Mouse (Mus musculus): ENCODE measurements at regions not wholly inside any gene's neighbourhood (a gene's known extent, or its start where the extent isn't known, plus 50 kb on each side); places are given as distances from the start of the nearest gene placed in this dataset.

DNA sequence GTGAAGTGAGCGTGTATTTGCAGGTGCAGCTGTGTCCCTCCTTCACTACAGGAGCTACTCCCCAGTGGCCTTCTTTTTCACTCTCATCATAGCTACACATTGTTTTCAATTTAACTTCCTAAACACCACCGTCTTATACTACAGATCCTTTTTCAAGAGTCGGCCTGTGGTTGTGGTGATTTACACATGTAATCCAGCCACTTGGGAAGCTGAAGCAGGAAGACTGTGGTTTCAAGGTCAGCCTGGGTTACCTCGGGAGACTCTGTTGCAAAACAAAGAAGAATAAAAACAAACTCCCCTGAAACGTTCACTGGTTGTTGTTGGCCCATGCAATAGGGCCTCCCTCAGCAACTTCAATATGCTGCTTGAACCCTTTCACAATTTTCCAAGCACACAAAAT lies 153.8 kb upstream of the Kcnh8 start:
- Histone ChIP-seq H3K36me3 (ENCODE audit: control insufficient read depth, insufficient read depth, low read length) (no peaks in the 10 kb centered on the region), H3K4me3 (ENCODE audit: low read depth, low read length) (no peak overlapping the region), H3K9me3 (ENCODE audit: control insufficient read depth, low read length) (no peaks in the 10 kb centered on the region), H3K27me3 (ENCODE audit: control insufficient read depth, insufficient read depth, low read length) (no peaks in the 10 kb centered on the region), H3K27ac (replicated peaks; ENCODE audit: low read depth, low read length) (no peak overlapping the region), H3K9ac (ENCODE audit: low read length) (no peak overlapping the region), H3K4me1 (ENCODE audit: control insufficient read depth, insufficient read depth, low read length) (no peaks in the 10 kb centered on the region), H3K4me2 (ENCODE audit: low read depth, severe bottlenecking) (no peak overlapping the region)
- WGBS: 76% methylated on average over 5 of the region's 5 CpGs
- ATAC-seq (ENCODE audit: insufficient number of reproducible peaks, low FRiP score, low TSS enrichment, low read depth) (no peak), DNase-seq (ENCODE audit: low spot score) (no peak)

DNA sequence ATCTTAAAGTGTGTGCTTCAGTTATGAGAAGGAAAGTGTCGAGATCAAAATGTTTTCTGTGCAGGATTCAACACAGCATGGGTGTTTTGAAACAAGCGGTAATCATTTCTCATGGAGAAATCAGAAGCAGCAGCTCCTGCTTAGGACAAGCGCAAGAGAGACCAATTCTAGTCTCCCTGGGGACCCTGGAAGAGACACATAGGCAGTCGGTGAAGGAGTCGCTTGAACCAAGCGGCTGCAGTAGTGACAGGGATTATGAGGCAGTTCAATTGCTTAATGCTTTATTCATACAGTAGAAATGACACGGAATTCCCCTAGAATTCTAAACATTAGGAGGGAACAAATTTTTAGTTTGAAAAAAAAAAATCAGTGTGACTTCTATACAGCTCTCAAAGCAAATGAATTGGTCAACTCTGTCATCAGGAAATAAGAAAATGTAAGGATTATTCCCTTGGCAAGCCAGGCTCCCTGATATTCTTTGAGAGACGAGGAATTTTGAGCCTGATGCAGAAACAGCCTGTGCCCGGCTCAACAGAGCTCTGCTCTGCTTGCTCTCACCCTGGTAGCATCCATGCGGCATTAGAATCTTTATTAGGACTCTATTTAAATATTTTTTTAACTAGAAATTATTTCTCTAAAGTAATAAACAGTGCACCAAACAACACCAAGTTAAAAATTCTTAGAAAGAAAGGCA lies 143.1 kb upstream of the Kcnh8 start:
- Histone ChIP-seq H3K36me3 (ENCODE audit: control insufficient read depth, insufficient read depth, low read length) (no peaks in the 10 kb centered on the region), H3K4me3 (ENCODE audit: low read depth, low read length) (no peak overlapping the region), H3K27ac (replicated peaks; ENCODE audit: low read depth, low read length) (no peak overlapping the region), H3K9ac (ENCODE audit: low read length) (no peak overlapping the region), H3K4me1 (ENCODE audit: control insufficient read depth, insufficient read depth, low read length) (no peaks in the 10 kb centered on the region), H3K27me3 (ENCODE audit: control insufficient read depth, insufficient read depth, low read length) (no peaks in the 10 kb centered on the region), H3K4me2 (ENCODE audit: low read depth, severe bottlenecking) (no peak overlapping the region), H3K9me3 (ENCODE audit: control insufficient read depth, low read length) (no peaks in the 10 kb centered on the region)
- 68% methylated on average over 10 of the region's 10 CpGs for WGBS
- ATAC-seq (ENCODE audit: insufficient number of reproducible peaks, low FRiP score, low TSS enrichment, low read depth) (no peak), DNase-seq (ENCODE audit: low spot score) (no peak)

DNA sequence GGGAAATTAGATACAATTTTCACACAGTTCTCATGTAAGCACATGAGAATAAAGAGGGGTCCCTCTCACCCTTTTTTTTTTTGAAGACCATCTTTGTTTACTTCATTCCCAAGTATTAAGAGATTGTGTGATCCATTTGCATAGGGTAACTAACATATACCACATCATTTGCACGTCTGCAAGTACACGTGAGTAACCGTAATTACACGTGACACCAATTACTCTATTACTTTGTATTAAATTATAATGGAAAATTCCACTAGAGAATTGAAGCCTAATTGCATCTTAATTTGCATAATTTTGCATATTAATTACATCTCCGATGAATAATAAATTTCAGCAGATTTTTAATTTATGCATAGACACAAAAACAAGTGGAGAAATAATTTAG lies 142.5 kb upstream of the Kcnh8 start:
- Histone ChIP-seq H3K4me1 (ENCODE audit: control insufficient read depth, insufficient read depth, low read length) (no peaks in the 10 kb centered on the region), H3K27ac (replicated peaks; ENCODE audit: low read depth, low read length) (no peak overlapping the region), H3K36me3 (ENCODE audit: control insufficient read depth, insufficient read depth, low read length) (no peaks in the 10 kb centered on the region), H3K9me3 (ENCODE audit: control insufficient read depth, low read length) (no peaks in the 10 kb centered on the region), H3K27me3 (ENCODE audit: control insufficient read depth, insufficient read depth, low read length) (no peaks in the 10 kb centered on the region), H3K9ac (ENCODE audit: low read length) (no peak overlapping the region), H3K4me2 (ENCODE audit: low read depth, severe bottlenecking) (no peak overlapping the region), H3K4me3 (ENCODE audit: low read depth, low read length) (no peak overlapping the region)
- DNase-seq (ENCODE audit: low spot score) (no peak), ATAC-seq (ENCODE audit: insufficient number of reproducible peaks, low FRiP score, low TSS enrichment, low read depth) (no peak)
- WGBS: 87% methylated on average over 5 of the region's 5 CpGs

DNA sequence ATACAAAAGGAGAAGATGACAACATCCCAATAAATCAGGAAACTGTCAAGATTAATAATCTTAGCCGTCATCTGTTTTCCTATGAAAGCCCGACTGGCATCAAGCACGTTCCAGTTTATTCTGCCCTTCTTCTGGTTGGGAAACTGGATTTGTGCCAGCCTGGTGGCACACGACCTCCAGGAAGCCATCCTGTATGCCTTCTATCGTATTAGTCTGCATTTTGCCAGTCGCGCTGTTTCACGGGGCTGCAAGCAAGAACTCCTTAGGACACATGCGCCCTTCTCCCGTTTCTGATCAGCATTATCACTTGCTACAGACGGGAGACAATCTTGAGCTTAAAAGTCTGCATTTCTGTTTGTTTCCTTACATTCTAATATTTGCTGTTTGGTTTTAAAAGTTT lies 141.2 kb upstream of the Kcnh8 start:
- Histone ChIP-seq H3K4me2 (ENCODE audit: low read depth, severe bottlenecking) (no peak overlapping the region), H3K4me3 (ENCODE audit: low read depth, low read length) (no peak overlapping the region), H3K27ac (replicated peaks; ENCODE audit: low read depth, low read length) (no peak overlapping the region), H3K4me1 (ENCODE audit: control insufficient read depth, insufficient read depth, low read length) (no peaks in the 10 kb centered on the region), H3K36me3 (ENCODE audit: control insufficient read depth, insufficient read depth, low read length) (no peaks in the 10 kb centered on the region), H3K27me3 (ENCODE audit: control insufficient read depth, insufficient read depth, low read length) (no peaks in the 10 kb centered on the region), H3K9me3 (ENCODE audit: control insufficient read depth, low read length) (no peaks in the 10 kb centered on the region), H3K9ac (ENCODE audit: low read length) (no peak overlapping the region)
- WGBS: 84% methylated on average over 11 of the region's 11 CpGs
- ATAC-seq (ENCODE audit: insufficient number of reproducible peaks, low FRiP score, low TSS enrichment, low read depth) (no peak), DNase-seq (ENCODE audit: low spot score) (no peak)

DNA sequence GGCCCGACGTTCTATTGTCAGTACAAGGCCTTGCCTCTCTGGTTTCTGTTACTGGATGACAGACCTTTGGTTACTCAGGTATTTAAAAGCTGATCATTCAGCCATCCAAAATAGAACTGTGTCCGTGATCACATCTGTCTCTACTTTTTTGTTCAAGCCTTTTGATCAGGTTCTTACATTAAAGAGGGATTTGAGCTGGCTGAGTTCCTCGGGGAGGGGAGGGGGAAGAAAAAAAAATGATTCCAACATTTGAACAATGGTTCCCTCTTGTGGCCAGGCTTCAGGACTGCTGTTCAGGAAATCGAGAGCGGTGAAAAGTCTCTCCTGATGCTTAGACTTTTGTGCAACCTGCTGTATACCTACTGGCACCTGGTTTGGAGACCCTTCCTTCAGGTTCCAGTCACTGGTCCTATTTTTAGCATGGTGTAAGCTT lies 140.8 kb upstream of the Kcnh8 start:
- Histone ChIP-seq H3K27me3 (ENCODE audit: control insufficient read depth, insufficient read depth, low read length) (no peaks in the 10 kb centered on the region), H3K27ac (replicated peaks; ENCODE audit: low read depth, low read length) (no peak overlapping the region), H3K9me3 (ENCODE audit: control insufficient read depth, low read length) (no peaks in the 10 kb centered on the region), H3K9ac (ENCODE audit: low read length) (no peak overlapping the region), H3K4me3 (ENCODE audit: low read depth, low read length) (no peak overlapping the region), H3K36me3 (ENCODE audit: control insufficient read depth, insufficient read depth, low read length) (no peaks in the 10 kb centered on the region), H3K4me2 (ENCODE audit: low read depth, severe bottlenecking) (no peak overlapping the region), H3K4me1 (ENCODE audit: control insufficient read depth, insufficient read depth, low read length) (no peaks in the 10 kb centered on the region)
- peak; percentile 48 for DNase-seq (ENCODE audit: low spot score)
- no peak for ATAC-seq (ENCODE audit: insufficient number of reproducible peaks, low FRiP score, low TSS enrichment, low read depth)
- 38% methylated on average over 6 of the region's 6 CpGs for WGBS

DNA sequence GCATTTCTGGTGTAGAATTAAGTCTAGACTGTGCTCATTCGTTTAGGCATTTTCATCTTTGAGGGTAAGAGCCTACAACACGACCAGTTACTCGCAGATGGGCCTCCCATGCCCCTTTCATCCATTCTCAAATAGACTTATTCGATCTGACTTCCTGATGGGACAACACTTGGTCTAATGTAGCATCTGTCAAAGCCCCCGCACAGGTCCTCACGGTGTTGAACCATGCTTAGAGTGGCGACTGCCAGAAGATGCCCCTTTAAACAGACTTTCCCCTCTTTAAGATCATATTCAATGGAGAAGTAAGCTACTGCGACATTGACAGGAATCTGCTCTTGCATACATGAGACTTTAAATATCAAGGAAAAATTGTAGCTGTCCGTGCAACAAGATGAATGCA lies 140.1 kb upstream of the Kcnh8 start:
- Histone ChIP-seq H3K27me3 (ENCODE audit: control insufficient read depth, insufficient read depth, low read length) (no peaks in the 10 kb centered on the region), H3K4me2 (ENCODE audit: low read depth, severe bottlenecking) (no peak overlapping the region), H3K36me3 (ENCODE audit: control insufficient read depth, insufficient read depth, low read length) (no peaks in the 10 kb centered on the region), H3K4me3 (ENCODE audit: low read depth, low read length) (no peak overlapping the region), H3K9ac (ENCODE audit: low read length) (no peak overlapping the region), H3K4me1 (ENCODE audit: control insufficient read depth, insufficient read depth, low read length) (no peaks in the 10 kb centered on the region), H3K9me3 (ENCODE audit: control insufficient read depth, low read length) (no peaks in the 10 kb centered on the region), H3K27ac (replicated peaks; ENCODE audit: low read depth, low read length) (no peak overlapping the region)
- no peak for ATAC-seq (ENCODE audit: insufficient number of reproducible peaks, low FRiP score, low TSS enrichment, low read depth)
- WGBS: 82% methylated on average over 9 of the region's 9 CpGs
- DNase-seq (ENCODE audit: low spot score): no peak

DNA sequence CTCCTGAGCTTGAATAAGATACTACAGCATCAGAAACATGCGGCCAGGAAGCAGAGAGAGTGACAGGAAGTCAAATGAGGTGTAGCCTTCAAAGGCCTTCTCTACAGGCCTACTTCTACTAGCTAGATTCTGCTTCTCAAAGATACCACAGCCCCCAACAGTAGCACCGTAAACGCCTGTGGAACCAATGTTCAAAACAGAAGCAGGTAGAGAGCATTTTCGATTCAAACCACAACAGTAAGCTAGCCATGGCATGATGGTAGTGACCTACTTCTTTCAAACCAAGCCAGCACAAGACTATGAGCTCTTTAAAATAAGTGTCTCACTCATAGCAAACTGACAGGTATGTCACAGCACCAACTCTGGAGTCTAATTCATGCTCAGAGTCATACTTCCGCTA lies 134.0 kb upstream of the Kcnh8 start:
- Histone ChIP-seq H3K9ac (ENCODE audit: low read length) (no peak overlapping the region), H3K36me3 (ENCODE audit: control insufficient read depth, insufficient read depth, low read length) (no peaks in the 10 kb centered on the region), H3K4me1 (ENCODE audit: control insufficient read depth, insufficient read depth, low read length) (no peaks in the 10 kb centered on the region), H3K4me2 (ENCODE audit: low read depth, severe bottlenecking) (no peak overlapping the region), H3K27ac (replicated peaks; ENCODE audit: low read depth, low read length) (no peak overlapping the region), H3K27me3 (ENCODE audit: control insufficient read depth, insufficient read depth, low read length) (no peaks in the 10 kb centered on the region), H3K9me3 (ENCODE audit: control insufficient read depth, low read length) (no peaks in the 10 kb centered on the region), H3K4me3 (ENCODE audit: low read depth, low read length) (no peak overlapping the region)
- no peak for DNase-seq (ENCODE audit: low spot score)
- 89% methylated on average over 5 of the region's 5 CpGs for WGBS
- no peak for ATAC-seq (ENCODE audit: insufficient number of reproducible peaks, low FRiP score, low TSS enrichment, low read depth)

DNA sequence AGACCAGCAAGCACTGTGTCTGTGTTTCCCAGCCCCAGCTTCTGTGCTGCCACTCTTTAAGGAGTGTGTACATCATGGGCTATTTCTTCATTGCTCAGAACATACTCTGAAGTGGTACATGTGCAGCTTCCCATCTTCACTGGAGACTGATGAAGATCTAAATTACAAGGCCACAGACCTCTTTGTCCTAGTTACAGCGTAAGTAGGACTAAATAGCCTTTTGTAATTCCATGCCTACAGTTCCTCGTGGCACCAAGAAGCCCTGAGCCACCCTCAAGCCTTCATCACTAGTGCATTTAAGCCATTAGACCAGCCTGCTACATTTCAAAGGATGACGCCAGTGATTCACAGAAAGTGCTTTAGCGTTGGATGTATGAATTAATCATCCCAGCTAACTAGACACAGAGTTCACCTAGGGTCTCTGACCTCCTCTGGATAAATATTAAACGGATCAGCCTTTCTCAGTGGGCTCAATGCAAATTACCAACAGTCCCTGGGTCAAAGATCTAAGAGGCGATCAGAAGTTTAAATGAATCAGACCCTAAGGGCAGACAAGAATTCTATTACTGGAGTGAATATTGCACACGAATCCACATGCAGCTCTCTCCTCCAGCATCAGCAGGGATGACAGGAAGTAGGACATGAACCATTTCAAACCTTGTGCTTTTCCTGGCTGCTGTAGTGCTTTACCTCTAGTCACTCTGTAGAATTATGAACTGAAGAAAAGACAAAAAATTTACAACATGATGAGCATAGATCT lies 123.0 kb upstream of the Kcnh8 start:
- no peak for ATAC-seq (ENCODE audit: insufficient number of reproducible peaks, low FRiP score, low TSS enrichment, low read depth)
- Histone ChIP-seq H3K9ac (ENCODE audit: low read length) (no peak overlapping the region), H3K4me1 (ENCODE audit: control insufficient read depth, insufficient read depth, low read length) (no peaks in the 10 kb centered on the region), H3K4me3 (ENCODE audit: low read depth, low read length) (no peak overlapping the region), H3K27me3 (ENCODE audit: control insufficient read depth, insufficient read depth, low read length) (no peaks in the 10 kb centered on the region), H3K9me3 (ENCODE audit: control insufficient read depth, low read length) (no peaks in the 10 kb centered on the region), H3K27ac (replicated peaks; ENCODE audit: low read depth, low read length) (no peak overlapping the region), H3K36me3 (ENCODE audit: control insufficient read depth, insufficient read depth, low read length) (no peaks in the 10 kb centered on the region), H3K4me2 (ENCODE audit: low read depth, severe bottlenecking) (no peak overlapping the region)
- DNase-seq (ENCODE audit: low spot score): no peak
- 71% methylated on average over 7 of the region's 7 CpGs for WGBS

Data from limb, embryonic 11.5 days (tissue).